Mouse (Mus musculus) kidney, embryonic 15.5 days (tissue): ENCODE results near the gene Ccpg1. TPM values are rescaled to one million over a fixed set of nuclear protein-coding genes. Genes with fewer than 3 reads are reported as not detected.
A peak's percentile ranks its signal among the peaks of the same experiment; 100 is the strongest.

Experiments used
- ATAC-seq: fragments of 200-750 bp; cut with Nextera tagmentation; replicated peaks from 2 replicates; pipeline ENCODE4 v1.8.0; 2017; ENCODE audit warnings: moderate TSS enrichment; ENCODE audit not compliant: low FRiP score
- H3K27ac ChIP-seq: fragments of 300-500 bp; sonication (generic); 2 replicates; pipeline ENCODE4 v1.5.1; 2015; ENCODE audit warnings: mild to moderate bottlenecking, inconsistent platforms
- H3K27me3 ChIP-seq: fragments of 300-500 bp; sonication (generic); 2 replicates; pipeline ENCODE4 v1.6.1; 2015; ENCODE audit warnings: inconsistent platforms
- H3K36me3 ChIP-seq: fragments of 300-500 bp; sonication (generic); 2 replicates; pipeline ENCODE4 v1.6.1; 2015; ENCODE audit warnings: inconsistent platforms
- H3K4me1 ChIP-seq: fragments of 300-500 bp; sonication (generic); 2 replicates; pipeline ENCODE4 v1.6.1; 2015; ENCODE audit warnings: inconsistent platforms
- H3K4me2 ChIP-seq: fragments of 300-500 bp; sonication (generic); 2 replicates; pipeline ENCODE4 v1.6.1; 2015; ENCODE audit warnings: moderate library complexity, mild to moderate bottlenecking, inconsistent platforms
- H3K4me3 ChIP-seq: fragments of 300-500 bp; sonication (generic); replicated peaks from 2 replicates; pipeline ENCODE4 v1.5.1; 2015; ENCODE audit warnings: mild to moderate bottlenecking, inconsistent platforms
- H3K9ac ChIP-seq: fragments of 300-500 bp; sonication (generic); 2 replicates; pipeline ENCODE4 v1.6.1; 2015; ENCODE audit warnings: mild to moderate bottlenecking, inconsistent platforms
- H3K9me3 ChIP-seq: fragments of 300-500 bp; sonication (generic); replicated peaks from 2 replicates; pipeline ENCODE4 v1.6.1; 2016; ENCODE audit warnings: inconsistent platforms
- WGBS: fragments of 180-500 bp; shearing (Covaris S2); methylation state at CpG from one replicate; pipeline ENCODE4 v1.1.7; 2015; ENCODE audit warnings: mixed read lengths; 5-methylcytosine and 5-hydroxymethylcytosine counted together
- polyA plus RNA-seq: library from polyadenylated mRNA; unstranded; fragments of >200 nt; fragmentation: Nextera tagmentation; extraction: Ambion mirVana; gene quantifications from 2 replicates; pipeline ENCODE4 v1.2.1, GENCODE M21; 2015

The Ccpg1 gene
- polyA plus RNA-seq, 1 experiment from 2014 or later = 34.7 TPM

DNA sequence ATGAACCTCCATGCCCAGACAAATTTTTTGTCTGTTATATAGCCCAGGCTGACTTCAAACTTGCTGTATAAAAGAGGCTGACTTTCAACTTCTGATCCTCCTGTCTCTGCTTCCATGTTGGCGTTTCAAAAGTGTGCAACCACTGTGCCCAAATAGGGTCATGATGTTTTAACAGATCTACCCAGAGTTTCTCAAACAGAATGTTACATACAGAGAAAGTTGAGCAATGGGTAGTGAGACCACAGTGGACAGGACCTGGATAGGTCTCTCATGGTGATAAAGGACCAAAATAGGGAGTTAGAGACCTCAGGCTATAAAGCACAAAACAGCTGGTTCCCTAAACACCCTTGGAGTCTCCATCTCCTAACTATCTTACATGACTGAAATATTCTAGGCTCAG is 45.2 kb downstream of the Ccpg1 start:
- no peak overlapping the region for H3K9ac ChIP-seq
- whole genome bisulfite sequencing = 98% methylated on average over 1 of the region's 1 CpGs
- no peak overlapping the region for H3K4me3 ChIP-seq
- H3K27ac ChIP-seq = no peak overlapping the region
- ATAC-seq = no peak
- no peak overlapping the region for H3K4me2 ChIP-seq
- H3K36me3 ChIP-seq = peaks cover 60% of the 10 kb centered on the region
- H3K9me3 ChIP-seq = no peaks in the 10 kb centered on the region
- H3K27me3 ChIP-seq = no peaks in the 10 kb centered on the region
- no peaks in the 10 kb centered on the region for H3K4me1 ChIP-seq

DNA sequence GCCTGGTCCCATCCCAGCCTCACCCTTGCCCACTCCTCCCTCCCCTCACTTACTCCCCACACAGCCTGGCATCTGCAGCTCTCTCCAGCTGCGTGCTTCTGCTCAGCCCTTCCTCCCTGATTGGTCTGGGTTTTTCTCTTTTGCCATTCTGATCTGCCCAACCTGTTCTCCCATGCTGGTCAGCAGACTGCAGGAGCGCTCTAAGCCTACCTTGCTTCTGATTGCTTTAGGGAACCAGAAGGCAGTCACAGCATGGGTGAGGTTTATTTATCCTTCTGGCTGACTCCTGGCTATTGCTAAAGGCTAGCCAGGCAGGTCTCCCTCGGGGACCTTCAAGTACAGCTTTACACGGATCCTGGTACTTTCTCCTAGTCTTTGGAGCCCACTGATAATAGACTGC is 46.2 kb downstream of the Ccpg1 start:
- ATAC-seq = no peak
- H3K27me3 ChIP-seq = no peaks in the 10 kb centered on the region
- 73% methylated on average over 4 of the region's 4 CpGs for WGBS
- H3K4me2 ChIP-seq = no peak overlapping the region
- H3K4me1 ChIP-seq = no peaks in the 10 kb centered on the region
- no peak overlapping the region for H3K9ac ChIP-seq
- H3K36me3 ChIP-seq = peaks cover 67% of the 10 kb centered on the region
- no peak overlapping the region for H3K27ac ChIP-seq
- H3K4me3 ChIP-seq = no peak overlapping the region
- no peaks in the 10 kb centered on the region for H3K9me3 ChIP-seq

DNA sequence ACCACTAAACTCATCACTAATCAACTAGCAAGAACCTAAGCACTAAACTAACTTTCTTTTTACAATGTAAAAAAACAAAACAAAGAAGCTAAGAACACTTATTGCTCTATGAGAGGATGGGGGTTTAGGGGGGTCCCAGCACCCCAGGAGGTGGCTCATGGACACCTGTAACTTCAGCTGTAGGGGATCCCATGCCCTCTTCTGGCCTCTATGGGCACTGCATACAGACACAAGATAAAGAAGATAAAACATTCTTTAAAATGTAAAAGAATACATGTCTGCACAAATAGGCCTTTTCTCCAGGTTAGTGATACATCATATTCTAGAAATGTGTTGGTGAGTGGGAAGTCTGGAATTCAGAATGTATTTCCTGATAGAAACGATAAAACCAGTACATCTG is 48.2 kb downstream of the Ccpg1 start:
- Histone ChIP-seq H3K27ac (no peak overlapping the region), H3K27me3 (no peaks in the 10 kb centered on the region), H3K9ac (no peak overlapping the region), H3K9me3 (no peaks in the 10 kb centered on the region), H3K4me3 (no peak overlapping the region), H3K4me2 (no peak overlapping the region), H3K4me1 (no peaks in the 10 kb centered on the region), H3K36me3 (peaks cover 65% of the 10 kb centered on the region)
- ATAC-seq = no peak
- WGBS = 95% methylated on average over 1 of the region's 1 CpGs

DNA sequence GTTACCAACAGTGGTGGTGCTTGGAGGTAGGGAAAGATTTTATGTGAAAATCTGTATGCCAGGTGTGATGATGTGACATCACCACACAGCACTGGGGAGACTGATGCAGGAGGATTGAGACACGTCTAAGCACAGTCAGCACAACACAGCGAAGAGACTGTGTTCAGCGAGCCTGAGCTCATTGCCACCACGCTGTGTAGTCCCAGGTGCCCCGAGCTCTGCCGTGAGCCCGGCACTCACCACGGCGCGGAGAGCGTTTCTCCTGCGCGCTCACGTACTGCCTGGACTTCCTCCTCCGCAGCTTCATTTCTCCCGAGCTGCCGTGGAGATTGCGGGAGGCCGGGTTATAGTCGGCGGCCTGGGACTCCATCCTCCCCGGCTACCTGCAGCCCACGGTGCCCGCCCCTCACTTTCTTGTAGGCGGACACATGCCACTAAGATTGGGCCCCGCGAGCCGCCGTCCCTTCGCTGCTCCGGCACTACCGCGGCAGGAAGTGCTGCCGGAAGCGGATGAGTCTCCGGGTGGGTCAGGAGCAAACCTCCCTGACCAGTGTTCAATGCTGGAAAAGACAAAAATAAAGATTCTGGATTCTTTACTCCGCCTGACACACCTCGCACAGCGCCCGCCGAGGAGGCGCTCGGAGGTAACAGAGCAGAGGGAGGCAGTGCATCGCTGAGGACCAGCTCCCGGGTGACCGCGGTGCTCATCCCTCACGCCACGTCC is 54.2 kb downstream of the Ccpg1 start:
- WGBS = under 1% methylated on average over 49 of the region's 49 CpGs
- Histone ChIP-seq H3K4me2 (peak overlapping the region; percentile 82), H3K9me3 (no peaks in the 10 kb centered on the region), H3K9ac (peak overlapping the region; percentile 88), H3K36me3 (peaks cover 17% of the 10 kb centered on the region), H3K27me3 (no peaks in the 10 kb centered on the region), H3K27ac (peak overlapping the region; percentile 87), H3K4me1 (peaks cover 24% of the 10 kb centered on the region), H3K4me3 (peak overlapping the region; percentile 95)
- ATAC-seq = peak; percentile 88

DNA sequence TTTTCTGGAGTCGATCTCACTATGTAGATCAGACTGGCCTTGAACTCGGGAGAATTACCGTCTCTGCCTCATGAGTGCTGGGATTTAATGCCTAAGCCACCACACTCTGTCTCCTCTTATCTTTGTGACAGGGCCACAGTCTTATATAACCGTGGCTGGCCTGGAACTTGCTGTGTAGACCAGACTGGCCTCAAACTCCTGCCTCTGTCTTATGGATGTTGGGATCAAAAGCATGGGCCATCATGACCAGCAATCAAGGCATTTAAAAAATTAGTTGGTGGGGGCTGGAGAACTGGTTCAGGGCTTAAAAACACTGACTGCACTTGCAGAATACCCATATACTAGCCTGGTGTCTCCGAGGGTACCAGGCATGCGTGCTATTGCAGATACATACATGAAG is 54.9 kb downstream of the Ccpg1 start, which contains the start of gene Pigb:
TSS of gene Pigb (minus strand) at position 299 of the 400 bp plus-strand sequence.
- peak within 1 kb of the TSS; percentile 82 for H3K4me2 ChIP-seq
- H3K27me3 ChIP-seq = no peaks in the 10 kb centered on the region
- peak within 1 kb of the TSS; percentile 88 for H3K9ac ChIP-seq
- H3K4me1 ChIP-seq = peaks cover 31% of the 10 kb centered on the region
- H3K9me3 ChIP-seq = no peaks in the 10 kb centered on the region
- WGBS = 31% methylated on average over 6 of the region's 6 CpGs
- H3K27ac ChIP-seq = peak within 1 kb of the TSS; percentile 87
- H3K4me3 ChIP-seq = peak within 1 kb of the TSS; percentile 95
- H3K36me3 ChIP-seq = peaks cover 17% of the 10 kb centered on the region
- no peak for ATAC-seq

DNA sequence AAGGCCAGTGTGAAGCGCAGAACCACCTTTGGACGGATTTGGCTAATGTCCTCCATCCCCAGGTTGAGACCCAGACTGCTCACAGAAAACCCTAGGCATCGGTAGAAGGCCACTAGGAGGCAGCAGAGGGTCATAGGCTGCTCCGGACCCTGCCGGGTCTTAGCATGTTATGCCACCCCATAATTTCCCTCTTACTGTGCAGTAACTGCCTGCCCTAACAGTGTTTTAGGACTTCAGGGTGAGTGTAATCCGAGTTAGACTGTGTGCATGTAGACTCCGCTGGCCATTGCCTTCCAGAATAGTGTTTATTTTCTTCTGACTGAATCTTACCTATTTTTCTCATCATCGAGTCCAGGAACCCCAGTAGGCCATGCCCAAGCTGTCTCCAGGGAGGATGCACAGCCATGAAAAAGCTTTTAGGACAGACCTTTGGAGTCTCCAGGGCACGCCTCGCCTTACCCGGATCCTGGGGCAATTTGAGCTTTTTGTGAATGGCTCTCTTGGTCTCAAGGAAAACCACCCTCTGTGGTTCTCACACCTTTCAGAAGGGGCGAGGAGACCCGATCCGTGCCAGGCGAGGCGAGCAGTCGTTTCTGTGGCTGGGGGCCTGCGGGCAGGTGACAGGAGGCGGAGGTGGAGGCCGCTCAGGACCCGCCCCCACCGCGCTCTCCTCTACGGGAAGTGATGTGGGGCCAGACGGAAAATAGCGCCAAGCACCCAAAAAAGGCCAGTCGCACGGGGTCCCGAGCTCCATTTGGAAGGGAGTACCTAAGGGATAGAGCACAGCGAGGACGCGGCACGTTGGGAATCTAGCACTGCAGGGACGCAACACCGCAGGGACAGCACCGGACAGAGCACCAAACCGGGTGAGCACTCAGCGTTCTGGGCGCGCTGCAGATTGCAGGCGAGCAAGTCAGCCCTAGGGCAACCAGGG is 59.2 kb downstream of the Ccpg1 start, which contains the start of gene Rab27a:
TSS of gene Rab27a (plus strand) at position 709 of the 934 bp plus-strand sequence.
- Histone ChIP-seq H3K27me3 (no peaks in the 10 kb centered on the region), H3K4me3 (peak within 1 kb of the TSS; percentile 55), H3K9me3 (no peaks in the 10 kb centered on the region), H3K36me3 (0 out of 2 replicates have a peak, but pooled peaks cover 3% of the 10 kb centered on the region), H3K4me1 (peaks cover 32% of the 10 kb centered on the region), H3K4me2 (peak within 1 kb of the TSS; percentile 95), H3K27ac (peak within 1 kb of the TSS; percentile 37; the same call in 1 of the 2 replicates), H3K9ac (peak within 1 kb of the TSS; percentile 55)
- ATAC-seq = peak; percentile 80
- 1% methylated on average over 41 of the region's 41 CpGs for WGBS

DNA sequence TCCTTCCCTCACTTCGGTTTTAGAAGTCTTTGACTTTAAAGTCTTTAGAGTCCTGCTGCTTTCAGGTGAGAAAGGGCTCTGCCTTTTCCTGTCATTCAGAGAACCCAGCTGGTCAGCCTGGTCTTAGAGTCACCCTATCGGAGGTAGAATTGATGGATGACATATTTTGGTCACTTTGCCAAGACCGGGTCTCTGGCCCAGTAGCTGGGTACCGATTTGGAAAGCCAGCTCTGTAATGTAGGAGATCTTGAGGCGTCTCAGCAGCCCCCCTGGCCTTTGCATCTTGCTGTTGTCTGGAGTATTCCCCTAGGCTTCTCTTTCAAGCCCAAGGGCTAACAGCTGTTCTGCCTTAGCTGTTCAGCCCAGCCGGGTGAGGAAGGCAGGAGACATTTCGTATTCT is 60.0 kb downstream of the Ccpg1 start:
- H3K27ac ChIP-seq = no peak overlapping the region
- 6% methylated on average over 7 of the region's 7 CpGs for WGBS
- peak; percentile 33; the same call in 1 of the 2 replicates for ATAC-seq

DNA sequence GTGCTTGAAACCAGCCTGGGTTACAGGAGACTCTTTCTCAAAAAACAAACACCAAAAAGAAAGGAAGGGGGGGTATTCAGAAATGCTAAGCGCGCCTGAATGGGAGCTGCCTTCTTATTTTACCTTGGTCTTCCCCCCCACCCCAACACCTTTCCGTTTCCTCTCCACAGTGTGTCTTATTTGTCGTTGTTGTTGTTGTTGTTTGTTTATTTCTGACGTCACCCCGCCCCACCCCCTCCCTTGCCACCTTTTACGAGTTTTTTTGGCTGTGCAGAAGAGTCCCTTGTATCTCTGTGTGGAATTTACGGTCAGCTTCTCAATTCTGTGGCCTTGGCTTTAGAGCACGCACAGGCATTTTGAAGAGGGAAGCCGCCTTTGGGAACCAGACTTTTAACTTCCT is 60.5 kb downstream of the Ccpg1 start:
- WGBS = 71% methylated on average over 10 of the region's 10 CpGs
- no peak for ATAC-seq
- H3K4me2 ChIP-seq = peak overlapping the region; percentile 95
- H3K4me1 ChIP-seq = peaks cover 26% of the 10 kb centered on the region
- no peaks in the 10 kb centered on the region for H3K9me3 ChIP-seq
- no peak overlapping the region for H3K9ac ChIP-seq
- H3K4me3 ChIP-seq = peak overlapping the region; percentile 55; the same call in 1 of the 2 replicates
- H3K27ac ChIP-seq = no peak overlapping the region
- H3K27me3 ChIP-seq = no peaks in the 10 kb centered on the region
- H3K36me3 ChIP-seq = 0 out of 2 replicates have a peak, but pooled peaks cover 3% of the 10 kb centered on the region

More for the DNA sequence above, 60.0 kb downstream of the Ccpg1 start:
- H3K27me3 ChIP-seq = no peaks in the 10 kb centered on the region
- H3K9ac ChIP-seq = peak overlapping the region; percentile 55; the same call in 1 of the 2 replicates
- H3K4me2 ChIP-seq = peak overlapping the region; percentile 95
- peak overlapping the region; percentile 55 for H3K4me3 ChIP-seq
- H3K4me1 ChIP-seq = peaks cover 29% of the 10 kb centered on the region
- no peaks in the 10 kb centered on the region for H3K9me3 ChIP-seq
- 0 out of 2 replicates have a peak, but pooled peaks cover 3% of the 10 kb centered on the region for H3K36me3 ChIP-seq

DNA sequence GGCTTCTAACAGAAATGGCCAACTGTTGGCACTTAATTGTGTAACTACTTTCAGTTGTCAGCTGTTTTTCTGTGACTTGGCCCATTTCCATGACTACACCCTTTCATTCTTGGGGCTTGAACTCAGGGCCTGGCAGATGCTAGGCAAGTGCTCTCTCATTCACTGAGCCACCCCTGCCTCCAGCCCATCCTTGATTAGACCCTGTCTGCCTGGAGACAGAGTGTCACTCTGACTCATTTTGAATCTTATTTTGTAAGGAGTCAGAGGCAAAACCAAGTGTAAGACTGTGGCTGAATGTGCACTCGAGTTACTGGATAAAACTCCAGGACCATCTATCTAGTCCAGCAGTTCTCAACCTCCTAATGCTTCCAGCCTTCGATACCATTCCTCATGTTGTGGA is 62.7 kb downstream of the Ccpg1 start:
- 83% methylated on average over 2 of the region's 2 CpGs for WGBS
- H3K4me3 ChIP-seq = no peak overlapping the region
- H3K27ac ChIP-seq = no peak overlapping the region
- ATAC-seq = no peak
- no peaks in the 10 kb centered on the region for H3K27me3 ChIP-seq
- H3K4me2 ChIP-seq = no peak overlapping the region
- peaks cover 28% of the 10 kb centered on the region for H3K4me1 ChIP-seq
- no peak overlapping the region for H3K9ac ChIP-seq
- no peaks in the 10 kb centered on the region for H3K9me3 ChIP-seq
- 0 out of 2 replicates have a peak, but pooled peaks cover 1% of the 10 kb centered on the region for H3K36me3 ChIP-seq

DNA sequence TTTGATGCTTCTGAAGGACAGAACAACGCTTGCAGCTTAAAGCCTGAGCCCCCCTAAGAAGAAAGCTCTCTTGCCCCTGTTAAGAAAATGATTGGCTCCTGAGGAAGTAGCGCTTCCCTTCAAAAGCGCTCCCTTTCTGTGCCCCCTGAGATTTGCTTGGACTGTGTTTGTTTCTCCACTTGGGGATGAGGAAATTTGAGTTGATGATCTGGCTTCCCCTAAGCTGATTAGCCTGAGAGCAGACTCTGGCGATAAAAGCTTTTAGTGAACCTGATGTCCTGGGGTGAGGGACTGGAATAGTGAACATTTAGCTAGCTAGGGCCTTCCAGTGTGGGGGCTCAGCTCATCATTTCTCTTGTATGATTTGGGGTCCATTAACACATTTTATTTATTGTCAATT is 63.7 kb downstream of the Ccpg1 start:
- no peak overlapping the region for H3K4me3 ChIP-seq
- 33% methylated on average over 4 of the region's 4 CpGs for WGBS

DNA sequence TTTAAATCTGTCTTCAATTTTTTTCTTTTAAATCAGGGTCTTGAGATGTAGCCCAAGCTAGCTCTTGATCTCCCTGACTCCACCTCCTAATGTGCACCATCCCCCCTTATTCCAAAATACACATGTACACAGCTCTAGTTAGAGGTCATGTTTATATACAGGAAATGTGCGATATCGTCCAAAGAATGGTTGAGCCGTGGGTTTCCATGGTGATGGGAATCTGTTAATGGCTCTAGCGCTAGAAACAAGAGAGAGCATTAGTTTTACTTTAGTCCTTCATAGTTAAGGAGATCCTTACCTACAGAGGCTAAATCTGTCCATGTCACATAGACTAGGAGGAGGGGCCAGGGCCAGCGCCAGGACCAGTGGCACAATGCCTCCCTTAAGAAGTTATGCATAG is 64.6 kb downstream of the Ccpg1 start:
- H3K36me3 ChIP-seq = no peaks in the 10 kb centered on the region
- H3K27ac ChIP-seq = no peak overlapping the region
- no peaks in the 10 kb centered on the region for H3K9me3 ChIP-seq
- no peak overlapping the region for H3K4me3 ChIP-seq
- no peak for ATAC-seq
- peaks cover 17% of the 10 kb centered on the region for H3K4me1 ChIP-seq
- 72% methylated on average over 5 of the region's 5 CpGs for WGBS
- no peak overlapping the region for H3K4me2 ChIP-seq
- no peaks in the 10 kb centered on the region for H3K27me3 ChIP-seq
- no peak overlapping the region for H3K9ac ChIP-seq

More for the DNA sequence above, 63.7 kb downstream of the Ccpg1 start:
- Histone ChIP-seq H3K36me3 (no peaks in the 10 kb centered on the region), H3K27ac (no peak overlapping the region), H3K9me3 (no peaks in the 10 kb centered on the region), H3K4me2 (no peak overlapping the region), H3K9ac (no peak overlapping the region), H3K4me1 (peaks cover 26% of the 10 kb centered on the region), H3K27me3 (no peaks in the 10 kb centered on the region)
- no peak for ATAC-seq

DNA sequence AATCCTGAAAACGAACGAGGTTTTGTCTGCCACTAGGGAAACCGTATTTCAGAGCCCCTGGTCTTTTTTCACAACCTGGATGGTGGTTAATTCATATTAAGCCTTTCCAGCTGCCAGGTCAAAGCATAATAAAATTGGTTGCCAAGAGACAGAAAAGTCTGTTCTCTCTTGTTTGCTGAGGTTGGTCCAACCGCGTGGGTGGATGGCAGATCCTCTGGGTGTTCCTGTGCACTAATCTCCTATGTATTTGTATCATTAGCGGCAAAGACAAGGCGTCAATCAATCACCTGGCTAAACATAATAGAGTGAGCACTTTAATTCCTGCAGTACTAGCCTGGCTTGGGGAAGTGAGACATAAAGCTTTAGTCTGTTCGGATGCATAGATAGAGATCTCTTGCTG is 65.4 kb downstream of the Ccpg1 start:
- ATAC-seq = no peak

More for the DNA sequence above, 65.4 kb downstream of the Ccpg1 start:
- H3K4me1 ChIP-seq = 0 out of 2 replicates have a peak, but pooled peaks cover 10% of the 10 kb centered on the region
- H3K9ac ChIP-seq = no peak overlapping the region
- H3K36me3 ChIP-seq = no peaks in the 10 kb centered on the region
- no peaks in the 10 kb centered on the region for H3K27me3 ChIP-seq
- H3K4me3 ChIP-seq = no peak overlapping the region
- whole genome bisulfite sequencing = 58% methylated on average over 8 of the region's 8 CpGs
- no peak overlapping the region for H3K27ac ChIP-seq
- no peaks in the 10 kb centered on the region for H3K9me3 ChIP-seq
- no peak overlapping the region for H3K4me2 ChIP-seq
